Comparison of ENCODE assay signal across 18 mouse cellular contexts in genomic region chr5:136217004-136217665, GRCm38 (mm10). TPM values are rescaled to one million over a fixed set of nuclear protein-coding genes. Genes with fewer than 3 reads are reported as not detected.
DNase-seq lines count a peak whose midpoint lies in the region; ATAC-seq and TF ChIP-seq lines count a peak whose summit lies in the region.
"Had no signal": no experiment of that assay in that cellular context is flagged by ENCODE, and none has a peak within 500 bp of the region (broad histone marks: within the 10 kb centered on the region; RNA-seq: fewer than 3 reads in every experiment).

No protein-coding gene starts in this region.

- no peaks in the 10 kb centered on the region for H3K9me3 ChIP-seq in limb, embryonic 14.5 days (ENCODE audit: control insufficient read depth, low read length)
- H3K9me3 ChIP-seq: G1E had no signal

- H3K9ac ChIP-seq in limb, embryonic 14.5 days (ENCODE audit: low read depth, low read length, severe bottlenecking): no peak overlapping the region
- H3K9ac ChIP-seq: forebrain, postnatal 0 days; limb, embryonic 12.5 days had no signal

- DNase-seq in adrenal gland, postnatal 14 days: peak; percentile 43
- DNase-seq in adrenal gland, adult 18-20 months (ENCODE audit: low spot score in 2 of 2): no peak
- peak; percentile 29 to 42 for DNase-seq in lung, adult 18-20 months
- no peak for DNase-seq in lung, postnatal 25 days (ENCODE audit: low spot score)
- peak; percentile 22 for DNase-seq in A20 (ENCODE audit: low read depth, low spot score)
- no peak for DNase-seq in limb, embryonic 14.5 days (ENCODE audit: low spot score)
- no peak for DNase-seq in gastrocnemius, postnatal 4 days (ENCODE audit: low spot score in 2 of 2)
- no peak for DNase-seq in embryo, embryonic 9.5 days (ENCODE audit: extremely low spot score)
- DNase-seq: B cell, adult 2 months; cerebellum, postnatal 36 days; forebrain, postnatal 0 days; heart, postnatal 10 days; kidney, postnatal 4 days; layer of hippocampus, postnatal 36 days had no signal

- peaks cover 7% of the 10 kb centered on the region; the same call in 1 of the 2 replicates for H3K36me3 ChIP-seq in limb, embryonic 14.5 days (ENCODE audit: control insufficient read depth, insufficient read depth, low read length)
- H3K36me3 ChIP-seq: G1E had no signal

- H3K4me3 ChIP-seq in limb, embryonic 14.5 days (replicated peaks; ENCODE audit: low read length): no peak overlapping the region
- H3K4me3 ChIP-seq: erythroblast, embryonic 14.5 days; limb, embryonic 12.5 days had no signal

- H3K4me1 ChIP-seq in limb, embryonic 14.5 days (ENCODE audit: control insufficient read depth, insufficient read depth, low read length): no peaks in the 10 kb centered on the region
- H3K4me1 ChIP-seq: limb, embryonic 12.5 days had no signal

- peak; percentile 51; the same call in 1 of the 2 replicates for ATAC-seq in limb, embryonic 14.5 days (ENCODE audit: low FRiP score, low read depth)
- ATAC-seq: forebrain, postnatal 0 days; intestine, postnatal 0 days had no signal

- 78% methylated on average over 18 of the region's 18 CpGs for WGBS in limb, embryonic 14.5 days

- H3K27me3 ChIP-seq in limb, embryonic 14.5 days (ENCODE audit: control insufficient read depth, insufficient read depth, low read length): no peaks in the 10 kb centered on the region
- H3K27me3 ChIP-seq: limb, embryonic 12.5 days had no signal

- no peak overlapping the region for H3K4me2 ChIP-seq in limb, embryonic 14.5 days (replicated peaks; ENCODE audit: low read depth, low read length, severe bottlenecking)
- H3K4me2 ChIP-seq: limb, embryonic 12.5 days had no signal

- no peak overlapping the region for H3K27ac ChIP-seq in limb, embryonic 14.5 days (replicated peaks; ENCODE audit: low read depth, low read length)
- H3K27ac ChIP-seq: limb, embryonic 12.5 days had no signal

- no peak for TF ChIP-seq POLR2A in limb, embryonic 14.5 days (IDR thresholded peaks at IDR 0.05; ENCODE audit: borderline replicate concordance, extremely low read depth, insufficient read depth, insufficient read length)

RNA-seq across cellular contexts. Expression of gene Prkrip1, which starts 18.4 kb away (rescaled TPM):
- 31.8 and 36.4 TPM in 2 replicates for total RNA-seq in adrenal gland, postnatal 14 days (2021)
- 10 to 100 TPM; 38.7 to 48.9 TPM for total RNA-seq in adrenal gland, adult 18-20 months (2021)
- polyA plus RNA-seq in limb, embryonic 14.5 days (2012; rRNA removed): 20.4 and 32.4 TPM in 2 replicates
- polyA plus RNA-seq in limb, embryonic 14.5 days (2014; fragmentation: Nextera tagmentation; extraction: Ambion mirVana): 52.3 and 53.0 TPM in 2 replicates
- 10 to 100 TPM; 35.3 to 38.3 TPM for total RNA-seq in gastrocnemius, postnatal 4 days (2021)

RNA-seq across cellular contexts. Expression of gene Sh2b2, which starts 29.2 kb away (rescaled TPM):
- 21.9 and 24.5 TPM in 2 replicates for total RNA-seq in adrenal gland, postnatal 14 days (2021)
- 10 to 100 TPM; 21.8 to 85.0 TPM for total RNA-seq in adrenal gland, adult 18-20 months (2021)
- 14.6 and 19.7 TPM in 2 replicates for polyA plus RNA-seq in limb, embryonic 14.5 days (2012; rRNA removed)
- 6.3 and 9.0 TPM in 2 replicates for polyA plus RNA-seq in limb, embryonic 14.5 days (2014; fragmentation: Nextera tagmentation; extraction: Ambion mirVana)
- 10 to 100 TPM; 19.5 to 19.6 TPM for total RNA-seq in gastrocnemius, postnatal 4 days (2021)
- polyA plus RNA-seq: G1E had no signal

RNA-seq across cellular contexts. Expression of gene Orai2, which starts 46.6 kb away (rescaled TPM):
- total RNA-seq in adrenal gland, postnatal 14 days (2021): 2.6 and 12.4 TPM in 2 replicates
- total RNA-seq in adrenal gland, adult 18-20 months (2021): 1 to 10 TPM; 2.7 to 3.4 TPM
- polyA plus RNA-seq in limb, embryonic 14.5 days (2012; rRNA removed): 13.7 and 18.4 TPM in 2 replicates
- polyA plus RNA-seq in limb, embryonic 14.5 days (2014; fragmentation: Nextera tagmentation; extraction: Ambion mirVana): 9.0 and 10.2 TPM in 2 replicates
- total RNA-seq in gastrocnemius, postnatal 4 days (2021): 1 to 10 TPM; 8.3 to 9.6 TPM

Comparison
In these comparisons a context has a peak if more than half of its experiments do, and no peak if none do; other contexts are left out.
1. DNase-seq: peak in adrenal gland, postnatal 14 days (single experiment), lung, adult 18-20 months (2 of 2) and A20 (single experiment); none in adrenal gland, adult 18-20 months (0 of 2), lung, postnatal 25 days (single experiment), limb, embryonic 14.5 days (single experiment), gastrocnemius, postnatal 4 days (0 of 2) and embryo, embryonic 9.5 days (single experiment).